Mouse (Mus musculus) lung, postnatal 25 days (tissue): ENCODE results near the gene Ccdc82.

Source experiments
- DNase-seq: peaks from one replicate; pipeline ENCODE4 v3.0.0; 2022; ENCODE audit warnings: low spot score

Ccdc82 gene

DNA sequence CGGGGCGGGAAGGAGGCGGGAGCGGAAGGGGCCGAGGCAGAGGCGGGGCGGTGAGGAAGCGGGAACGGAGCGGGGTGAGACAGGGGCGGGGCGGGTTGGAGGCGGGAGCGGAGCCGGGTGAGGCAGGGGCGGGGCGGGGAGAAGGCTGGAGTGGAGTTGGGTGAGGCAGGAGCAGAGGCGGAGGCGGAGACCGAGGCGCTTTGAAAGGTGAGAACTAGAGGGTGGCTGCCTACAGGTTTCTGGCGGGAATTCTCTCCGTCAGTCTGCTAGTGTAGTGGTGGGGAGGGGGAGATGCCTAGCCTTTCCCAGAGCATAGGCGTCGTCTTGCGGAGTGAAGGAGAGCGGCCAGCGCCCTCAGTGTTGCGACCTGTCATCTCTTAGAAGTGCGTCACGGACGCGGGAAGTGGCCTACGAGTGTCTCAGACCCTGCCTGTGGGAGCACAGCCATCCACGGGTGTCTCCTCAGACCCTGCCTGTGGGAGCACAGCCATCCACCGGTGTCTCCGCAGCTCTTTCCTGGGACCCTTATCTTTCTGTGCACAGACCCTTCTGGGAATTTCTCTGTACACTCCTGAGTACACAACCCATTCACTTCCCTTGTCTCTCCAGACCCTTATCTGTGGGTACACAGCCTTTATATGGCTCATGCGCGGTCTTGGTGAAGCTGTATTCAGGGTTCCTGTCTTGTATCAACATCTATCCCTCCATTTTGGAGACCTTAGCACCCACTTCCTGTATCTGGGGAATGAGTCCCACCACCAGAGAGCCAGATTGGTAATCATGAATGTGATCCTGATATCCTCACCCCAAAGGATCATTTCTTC is at the start of gene Ccdc82:
Gene Ccdc82, plus strand, starts transcription at position 141 of the 824 bp plus-strand sequence.
- DNase-seq: peak; percentile 92

DNA sequence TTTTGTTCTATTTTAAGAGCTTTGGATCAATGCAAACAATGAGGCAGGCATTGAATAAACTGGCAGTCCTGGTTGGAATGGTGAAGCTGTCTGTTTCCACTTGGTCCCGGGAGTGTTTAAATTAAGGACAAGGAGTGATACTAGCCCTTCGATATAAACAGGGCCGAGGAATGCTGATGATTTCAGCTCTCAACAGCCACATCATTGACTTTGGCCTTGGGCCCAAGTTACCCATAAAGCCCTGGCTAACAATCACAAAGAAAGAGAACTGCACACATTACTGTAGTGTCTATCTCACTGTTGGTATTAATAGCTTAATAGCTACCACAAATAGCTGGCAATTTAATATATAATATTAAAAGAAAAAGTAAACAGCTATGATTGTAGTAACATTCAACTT is 46.7 kb upstream of the Ccdc82 start:
- peak; percentile 1 for DNase-seq

DNA sequence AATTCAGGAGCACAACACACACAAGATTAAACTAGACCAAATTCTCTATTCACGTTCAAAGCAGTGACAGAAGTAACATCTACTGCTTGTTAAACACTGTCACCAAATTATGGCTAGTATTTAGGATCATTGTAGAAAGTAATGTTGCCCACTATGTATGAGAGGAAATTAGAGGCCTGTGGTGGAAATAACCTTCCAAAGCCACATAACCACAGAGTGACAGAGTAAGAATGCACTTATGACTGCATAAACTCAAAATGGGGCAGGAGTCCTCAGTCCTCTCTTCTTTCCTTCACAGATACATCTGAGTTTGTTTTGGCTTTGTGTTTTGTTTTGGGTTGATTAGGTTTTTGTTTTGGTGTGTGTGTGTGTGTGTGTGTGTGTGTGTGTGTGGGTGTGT is 43.6 kb upstream of the Ccdc82 start:
- DNase-seq: no peak

DNA sequence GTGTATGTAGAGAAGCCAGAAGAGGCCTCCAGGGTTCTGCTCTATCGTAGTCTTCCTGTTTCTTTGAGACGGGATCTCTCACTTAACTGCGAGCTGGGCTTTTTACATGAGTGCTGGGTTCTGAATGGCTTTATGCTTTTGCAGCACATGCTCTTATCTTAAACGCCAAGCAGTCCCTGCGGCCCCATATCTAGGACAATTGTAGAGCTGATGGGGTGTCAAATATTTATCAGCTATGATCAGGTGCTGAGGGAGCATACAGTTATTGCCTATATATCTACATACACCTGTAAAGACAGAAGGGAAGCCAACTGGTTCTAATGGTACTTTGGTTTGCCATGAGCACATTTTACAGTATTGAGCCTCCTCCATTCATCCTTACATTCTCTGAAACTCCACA is 43.1 kb upstream of the Ccdc82 start:
- DNase-seq: no peak

DNA sequence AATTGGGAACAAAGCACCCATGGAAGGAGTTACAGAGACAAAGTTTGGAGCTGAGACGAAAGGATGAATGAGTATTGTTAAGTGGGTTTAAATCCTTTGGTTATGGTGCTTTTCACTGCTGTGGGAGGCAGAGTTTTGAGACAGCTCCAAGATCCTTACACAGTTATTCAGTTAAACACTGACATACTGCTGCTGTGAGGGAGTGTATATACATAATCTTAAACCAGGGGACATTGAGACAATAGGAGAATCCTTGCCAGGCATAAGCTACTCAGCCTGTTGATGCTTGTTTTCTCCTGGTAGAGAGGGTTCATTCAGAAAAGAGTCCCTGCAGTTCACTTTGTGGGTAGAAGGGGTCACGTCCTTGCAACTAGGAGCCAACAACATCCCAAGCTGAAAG is 40.4 kb upstream of the Ccdc82 start:
- DNase-seq: no peak

DNA sequence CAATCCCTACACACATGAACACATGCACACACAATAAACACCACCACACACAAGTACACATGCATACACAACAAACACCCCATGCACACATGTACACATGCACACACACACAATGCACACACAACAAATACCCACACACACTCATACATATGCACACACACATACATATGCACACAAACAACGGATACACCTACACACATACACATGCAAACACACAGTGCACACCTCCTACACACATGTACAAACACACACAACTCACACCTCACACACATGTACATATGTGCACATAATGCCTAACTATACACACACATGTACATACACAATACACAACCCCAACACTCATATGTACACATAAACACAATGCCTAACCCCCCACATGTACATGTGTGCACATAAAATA is 20.9 kb upstream of the Ccdc82 start:
- no peak for DNase-seq

DNA sequence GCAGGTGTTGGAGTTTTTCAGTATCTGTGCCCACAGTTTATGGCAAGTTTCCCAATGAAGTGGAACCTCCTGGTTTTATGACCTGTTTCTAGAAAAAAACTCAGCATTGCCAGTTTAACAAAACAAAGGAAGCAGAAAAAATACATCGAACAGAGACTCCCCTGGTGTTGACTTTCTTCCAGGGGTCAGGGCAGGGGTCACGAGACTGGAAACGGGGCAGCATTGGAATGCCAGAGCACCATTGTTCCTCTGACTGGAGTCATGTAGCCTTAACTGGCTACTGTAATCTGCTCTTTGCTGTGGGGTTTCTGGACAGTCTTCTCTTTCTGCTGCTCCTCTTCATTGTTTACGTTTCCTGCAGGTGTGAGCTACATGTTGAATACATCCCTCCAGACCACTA is 16.2 kb upstream of the Ccdc82 start:
- no peak for DNase-seq

DNA sequence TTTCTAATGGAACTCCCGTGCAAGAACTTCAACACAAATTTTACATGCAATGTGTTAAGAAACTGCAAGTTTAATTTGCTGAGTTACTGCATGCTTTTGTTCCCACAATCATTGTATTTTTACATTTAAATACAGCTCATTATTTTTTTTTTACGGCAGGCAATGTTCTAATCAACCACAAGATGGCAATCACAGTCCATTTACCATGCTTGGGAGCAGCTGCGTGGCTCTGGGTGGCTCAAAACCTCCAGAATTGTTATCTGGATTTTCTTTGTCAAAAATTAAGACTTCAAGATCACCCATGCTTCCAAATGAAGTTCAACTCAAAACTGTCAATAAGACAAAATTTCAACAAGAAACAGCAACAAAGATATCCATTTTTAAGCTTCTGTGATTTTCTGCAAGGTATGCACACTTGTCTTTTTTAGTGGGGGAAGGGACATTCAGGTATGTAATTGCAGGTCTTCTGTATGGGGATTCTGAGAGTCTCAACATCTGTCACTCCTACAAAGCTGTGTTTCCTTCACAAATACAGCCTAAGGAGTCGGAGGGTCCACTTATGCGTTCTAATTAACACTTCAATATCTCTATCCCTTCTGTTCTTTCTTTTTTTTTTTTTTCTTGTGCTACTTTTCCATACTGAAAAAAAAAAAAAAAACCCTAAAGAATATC is 15.1 kb upstream of the Ccdc82 start:
- peak; percentile 45 for DNase-seq

DNA sequence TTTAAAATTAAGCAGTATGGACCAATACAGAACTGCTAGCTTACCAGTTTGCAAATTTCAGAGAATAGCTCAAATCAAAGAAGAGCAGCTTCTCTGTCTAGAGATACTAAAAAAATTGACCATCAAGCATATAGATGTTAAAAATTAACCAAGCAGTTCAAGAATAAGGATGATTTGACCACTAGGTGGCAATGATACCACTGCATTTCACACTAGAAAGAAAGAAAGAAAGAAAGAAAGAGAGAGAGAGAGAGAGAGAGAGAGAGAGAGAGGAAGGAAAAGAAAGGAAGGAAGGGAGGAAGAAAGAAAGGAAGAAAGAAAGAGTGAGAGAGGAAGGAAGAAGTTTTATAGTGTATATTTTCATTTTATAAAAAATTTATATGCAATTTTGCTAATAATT is 4.4 kb upstream of the Ccdc82 start:
- DNase-seq: peak; percentile 20

DNA sequence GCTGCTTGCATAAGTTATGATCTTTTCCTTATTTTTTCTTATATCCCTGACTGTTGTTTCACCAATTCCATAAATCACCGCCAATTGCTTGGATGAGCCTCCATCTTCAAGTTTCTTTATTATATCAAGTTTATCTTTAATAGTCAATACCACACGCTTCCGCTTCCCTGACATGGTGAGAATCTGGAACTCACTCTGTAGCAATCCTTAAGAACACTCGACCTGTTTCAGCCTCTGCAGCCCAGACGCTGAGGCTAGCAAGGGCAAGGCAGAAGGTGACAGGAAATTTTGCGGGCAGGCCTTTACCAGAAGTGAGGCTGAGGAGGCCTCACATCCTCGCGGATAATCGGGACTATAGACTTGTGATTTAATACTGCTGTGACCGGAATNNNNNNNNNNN is 1.3 kb upstream of the Ccdc82 start, which contains the start of gene Jrkl:
Gene Jrkl, minus strand, starts transcription at position 349 of the 400 bp plus-strand sequence.
- DNase-seq: peak; percentile 32

DNA sequence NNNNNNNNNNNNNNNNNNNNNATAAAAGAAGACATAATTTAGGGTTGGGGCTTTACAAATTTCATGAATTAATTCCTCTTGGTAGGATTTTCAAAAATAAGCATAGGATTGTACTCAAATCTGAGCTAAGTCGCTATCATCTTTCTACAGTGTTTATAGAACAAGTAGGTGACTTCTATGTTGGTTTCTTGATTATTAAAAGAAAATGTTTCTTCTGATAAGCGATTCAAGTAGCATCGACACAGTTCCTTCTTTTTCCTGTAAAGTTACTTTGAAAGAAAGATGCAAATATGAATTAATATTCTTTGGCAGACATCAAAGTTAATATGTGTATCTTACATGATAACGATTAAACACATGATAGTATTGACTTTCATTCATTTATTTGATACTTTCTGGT is 1.3 kb downstream of the Ccdc82 start:
- no peak for DNase-seq

DNA sequence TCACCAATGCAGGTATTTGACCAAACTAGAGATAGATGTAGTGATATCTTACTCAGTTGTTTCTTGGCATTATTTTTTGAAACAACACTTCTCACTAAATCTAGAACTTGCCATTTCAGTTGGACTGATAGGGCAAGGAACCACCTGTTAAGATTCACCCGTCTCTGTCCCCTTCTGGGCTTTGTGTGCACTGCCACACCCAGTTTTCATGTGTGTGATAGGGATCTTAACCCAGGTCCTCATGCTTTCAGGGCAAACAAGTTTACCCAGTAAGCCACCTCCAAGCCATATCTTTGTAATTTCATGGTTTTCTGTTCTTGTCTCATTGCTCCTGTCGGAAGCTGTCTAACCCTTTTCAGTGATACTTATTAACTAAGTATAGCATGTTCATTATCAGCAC is 4.5 kb downstream of the Ccdc82 start:
- no peak for DNase-seq

DNA sequence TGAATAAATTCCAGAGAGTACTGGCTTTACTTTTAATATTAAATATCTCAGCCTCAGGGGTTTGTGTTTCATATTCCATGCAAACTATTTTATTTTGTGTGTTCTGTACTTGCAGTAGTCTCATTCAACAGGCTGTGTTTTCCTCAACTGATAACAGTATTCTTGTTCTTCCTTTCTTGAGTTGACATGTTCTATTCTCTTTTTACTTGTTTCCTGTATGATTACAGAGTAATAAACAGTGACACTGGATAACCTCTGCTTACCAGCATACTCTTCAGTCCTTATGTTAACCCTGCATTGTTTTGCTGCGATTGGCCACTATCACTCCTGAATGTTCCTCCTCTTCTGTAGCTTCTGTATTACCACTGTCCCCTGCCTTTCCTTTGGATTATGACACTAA is 10.0 kb downstream of the Ccdc82 start:
- DNase-seq: no peak

DNA sequence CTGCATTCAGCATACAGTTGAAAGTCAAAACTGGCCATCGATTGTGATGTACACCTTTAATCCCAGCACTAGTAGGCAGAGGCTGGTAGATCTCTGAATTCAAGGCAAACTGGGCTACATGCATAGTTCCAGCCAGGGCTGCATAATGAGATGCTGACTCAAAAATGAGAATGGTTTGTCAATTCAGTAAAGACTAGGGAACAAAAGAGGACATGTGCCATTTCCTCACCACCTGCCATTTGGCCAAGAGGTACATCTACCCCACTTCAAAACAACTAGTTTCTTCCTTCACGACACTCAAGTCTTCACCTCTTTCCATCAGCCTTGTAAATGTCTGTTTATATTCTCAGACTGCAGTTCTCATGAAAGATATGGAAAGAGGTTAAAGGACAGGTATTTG is 11.4 kb downstream of the Ccdc82 start:
- DNase-seq: no peak

DNA sequence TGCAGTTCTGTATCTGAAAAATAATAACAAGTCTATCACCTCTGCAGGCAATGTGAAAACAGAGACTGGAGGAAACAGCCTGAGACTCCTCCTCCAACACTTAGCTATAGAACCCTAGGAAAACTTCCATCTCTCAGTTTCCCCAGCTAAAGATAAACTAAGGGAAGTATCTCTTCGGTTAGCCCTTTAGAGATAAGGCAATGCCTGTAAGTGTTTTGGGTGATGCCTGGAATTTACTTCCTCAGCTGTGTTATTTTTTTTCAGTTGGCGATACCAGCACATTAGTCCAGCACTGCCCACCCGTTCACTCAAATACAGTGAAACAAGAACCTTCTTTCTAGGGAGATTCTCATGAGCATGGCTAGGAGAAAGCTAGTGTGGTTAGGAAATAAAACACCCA is 14.2 kb downstream of the Ccdc82 start:
- no peak for DNase-seq

DNA sequence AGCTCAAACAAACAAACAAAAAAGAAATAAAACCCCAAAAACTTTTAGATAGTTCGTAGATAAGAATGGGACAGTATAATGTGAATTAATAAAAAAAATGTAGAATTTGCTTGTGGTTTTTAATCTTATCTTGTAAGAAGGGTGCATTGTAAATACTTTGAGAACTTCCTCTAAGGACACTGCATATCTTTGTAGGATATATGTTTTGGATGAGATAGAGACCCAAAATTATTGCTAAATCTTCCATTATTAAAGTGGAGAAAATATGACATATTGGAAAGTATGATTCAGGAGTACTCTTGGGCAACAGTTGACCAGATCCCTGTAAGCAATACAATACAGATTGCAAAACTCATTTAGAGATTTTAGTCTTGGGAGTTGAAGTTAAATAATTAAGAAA is 26.5 kb downstream of the Ccdc82 start:
- DNase-seq: no peak

DNA sequence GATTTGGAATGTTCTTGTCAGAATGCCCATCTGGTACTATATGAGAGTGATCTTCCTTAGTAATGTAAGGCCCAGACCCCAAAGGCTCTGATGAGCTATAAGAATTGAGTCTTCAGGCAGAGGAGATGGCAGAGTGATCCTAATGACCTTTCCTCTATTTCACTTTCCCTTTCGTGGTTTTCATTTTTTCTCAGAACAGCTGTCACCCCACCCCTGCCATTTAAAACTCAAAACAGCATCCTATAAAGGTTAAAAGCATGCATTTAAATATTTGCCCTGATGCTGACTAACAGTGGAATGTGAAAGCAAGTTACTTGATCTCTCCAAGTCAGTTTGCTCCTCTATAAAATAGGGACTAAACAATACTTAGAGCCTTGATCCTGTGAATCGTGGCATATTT is 40.7 kb downstream of the Ccdc82 start:
- DNase-seq: no peak

DNA sequence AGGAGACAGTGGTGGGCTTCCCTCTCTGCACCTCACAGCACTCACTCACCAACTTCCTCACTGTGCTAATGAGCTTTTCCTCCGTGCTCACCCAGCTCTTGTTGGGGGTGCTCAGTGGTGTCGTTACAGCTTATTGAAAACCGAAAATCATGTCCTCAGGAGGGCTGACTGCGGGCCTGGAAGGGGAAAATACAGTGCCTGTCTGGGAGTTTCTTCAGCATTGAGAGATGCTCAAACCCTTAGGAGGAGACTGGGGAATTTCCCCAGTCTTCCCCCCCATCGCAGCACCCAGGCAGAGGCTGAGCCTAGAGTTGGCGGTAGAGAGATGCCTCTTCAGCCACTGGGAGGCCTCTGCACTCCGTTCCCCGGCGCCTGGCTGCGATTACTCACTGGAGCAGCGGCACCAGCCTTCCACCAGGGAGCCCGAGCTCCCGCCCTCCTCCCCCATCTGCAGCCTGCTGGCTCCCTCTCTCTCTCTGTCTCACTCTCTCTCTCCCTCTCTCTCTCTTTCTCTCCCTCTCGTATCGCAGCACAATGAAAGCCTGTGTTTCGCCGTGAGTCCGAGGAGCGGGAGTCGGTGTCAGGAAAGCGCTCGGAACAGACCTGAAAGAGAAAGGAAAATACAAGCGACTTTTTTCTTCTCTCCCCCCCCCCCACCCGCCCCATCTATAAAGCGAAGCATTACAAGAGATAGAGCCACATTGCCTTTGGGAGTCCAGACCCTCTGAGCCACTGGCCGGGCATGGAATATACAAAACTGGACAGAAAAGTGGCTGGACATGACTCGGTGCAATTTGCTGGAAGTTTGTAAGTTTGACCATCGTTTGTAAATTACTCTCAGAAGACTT is 49.7 kb downstream of the Ccdc82 start:
- peak; percentile 94 for DNase-seq

DNA sequence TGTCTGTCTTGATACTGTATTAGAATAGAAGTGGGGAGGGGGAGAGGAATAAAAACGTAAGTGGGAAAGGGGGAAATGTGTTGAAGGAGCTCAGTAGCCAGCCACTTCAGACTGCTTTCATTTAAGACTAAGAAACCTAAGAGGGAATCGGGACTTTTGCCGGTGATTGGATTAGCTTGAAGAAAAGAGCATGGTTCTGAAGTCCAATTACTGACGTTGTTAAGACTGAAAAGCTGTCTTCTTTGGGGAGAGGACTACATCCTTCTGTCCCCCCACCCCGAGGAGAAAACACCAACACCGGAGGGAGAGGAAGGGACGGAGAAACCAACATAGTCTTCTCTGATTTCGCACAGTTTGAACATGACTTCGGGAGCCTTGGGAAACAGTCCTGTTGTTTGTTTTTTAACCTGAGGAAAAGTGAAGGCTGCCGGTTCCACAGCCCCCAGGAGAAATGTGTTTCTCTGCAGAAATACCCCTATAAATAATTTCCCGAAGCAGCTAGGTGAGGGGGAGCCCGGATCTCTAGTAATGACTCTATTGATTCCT is 50.4 kb downstream of the Ccdc82 start:
- DNase-seq: no peak

DNA sequence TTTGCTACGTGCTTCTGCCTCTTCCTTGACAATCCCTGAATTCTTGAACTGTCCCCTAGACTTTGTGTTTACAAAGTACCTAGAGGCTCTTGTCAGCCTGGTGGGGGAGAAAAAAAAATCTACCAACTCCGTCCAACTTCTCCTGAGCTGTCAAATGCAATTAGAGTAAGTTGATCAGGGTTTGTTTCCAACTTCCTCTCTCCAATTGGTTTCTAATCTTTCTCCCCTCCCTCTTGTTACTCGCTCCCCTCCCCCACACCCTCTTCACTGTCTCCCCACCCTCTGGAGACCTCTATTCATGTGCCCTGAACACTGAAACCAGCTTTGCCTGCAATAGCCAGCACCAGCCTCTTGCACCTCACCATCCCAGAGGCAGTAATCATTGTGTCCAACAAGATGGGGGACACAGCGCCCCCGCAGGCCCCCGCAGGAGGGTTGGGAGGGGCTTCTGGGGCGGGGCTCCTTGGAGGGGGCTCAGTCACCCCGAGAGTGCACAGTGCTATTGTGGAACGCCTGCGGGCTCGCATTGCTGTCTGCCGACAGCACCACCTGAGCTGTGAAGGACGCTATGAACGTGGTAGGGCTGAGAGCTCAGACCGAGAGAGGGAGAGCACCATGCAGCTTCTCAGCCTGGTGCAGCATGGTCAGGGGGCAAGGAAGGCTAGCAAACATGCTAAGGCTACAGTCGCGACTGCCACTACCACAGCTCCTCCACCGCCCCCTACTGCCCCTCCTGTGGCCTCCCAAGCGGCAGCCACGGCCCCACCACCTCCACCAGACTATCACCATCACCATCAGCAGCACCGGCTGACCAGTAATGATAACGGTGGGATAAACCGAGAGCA is 51.1 kb downstream of the Ccdc82 start, which contains the start of gene Maml2:
Gene Maml2, plus strand, starts transcription at position 290 of the 845 bp plus-strand sequence.
- peak; percentile 62 for DNase-seq

DNA sequence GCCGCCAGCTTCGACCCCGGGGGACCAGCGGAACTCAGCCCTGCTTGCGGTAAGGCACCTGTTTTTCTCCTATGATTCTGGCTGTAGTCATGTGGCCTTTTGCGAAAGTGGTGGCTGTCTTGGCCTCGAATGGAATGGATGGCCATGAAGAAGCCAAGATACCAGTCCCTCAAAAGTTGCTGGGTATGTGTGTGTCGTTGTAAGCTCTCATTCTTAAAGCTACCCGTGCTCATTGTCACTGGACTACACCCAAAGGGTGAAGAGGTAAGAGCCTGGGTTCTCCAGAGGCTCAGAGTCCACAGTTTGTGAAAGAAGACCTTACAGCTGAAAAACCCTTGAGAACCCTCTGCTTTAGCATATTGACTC is 51.7 kb downstream of the Ccdc82 start:
- DNase-seq: no peak
